Mouse (Mus musculus) lung, postnatal 0 days (tissue): ENCODE results near the gene Cox5a. TPM values are rescaled to one million over a fixed set of nuclear protein-coding genes. Genes with fewer than 3 reads are reported as not detected.
A peak's percentile ranks its signal among the peaks of the same experiment; 100 is the strongest.

ENCODE experiments used
- ATAC-seq: fragments of 200-750 bp; cut with Nextera tagmentation; 2 replicates; pipeline ENCODE4 v1.8.0; 2017; ENCODE audit warnings: moderate library complexity
- DNase-seq: peaks from one replicate; pipeline ENCODE4 v3.0.0-alpha.2; 2016; ENCODE audit warnings: low spot score
- H3K27ac ChIP-seq: fragments of 300-500 bp; sonication (generic); 2 replicates; pipeline ENCODE4 v1.5.1; 2014; ENCODE audit warnings: antibody characterized with exemption, mild to moderate bottlenecking, low read length, mixed read lengths
- H3K27me3 ChIP-seq: fragments of 300-500 bp; sonication (generic); replicated peaks from 2 replicates; pipeline ENCODE4 v1.6.1; 2014; ENCODE audit warnings: low read length, mixed read lengths; ENCODE audit not compliant: insufficient read depth
- H3K36me3 ChIP-seq: fragments of 300-500 bp; sonication (generic); 2 replicates; pipeline ENCODE4 v1.6.1; 2014; ENCODE audit warnings: low read length, mixed read lengths; ENCODE audit not compliant: insufficient read depth
- H3K4me1 ChIP-seq: fragments of 300-500 bp; sonication (generic); 2 replicates; pipeline ENCODE4 v1.6.1; 2014; ENCODE audit warnings: antibody characterized with exemption, low read depth, low read length, mixed read lengths; ENCODE audit not compliant: insufficient read depth
- H3K4me2 ChIP-seq: fragments of 300-500 bp; sonication (generic); replicated peaks from 2 replicates; pipeline ENCODE4 v1.6.1; 2014; ENCODE audit warnings: low read depth, mild to moderate bottlenecking, low read length, moderate library complexity, mixed read lengths
- H3K4me3 ChIP-seq: fragments of 300-500 bp; sonication (generic); 2 replicates; pipeline ENCODE4 v1.5.1; 2014; ENCODE audit warnings: low read depth, low read length
- H3K9ac ChIP-seq: fragments of 300-500 bp; sonication (generic); replicated peaks from 2 replicates; pipeline ENCODE4 v1.6.1; 2014; ENCODE audit warnings: low read depth, mild to moderate bottlenecking
- H3K9me3 ChIP-seq: fragments of 300-500 bp; sonication (generic); 2 replicates; pipeline ENCODE4 v1.6.1; 2016; ENCODE audit warnings: low read length, mixed read lengths
- CTCF ChIP-seq: IDR thresholded peaks from 2 replicates; pipeline ENCODE4 v1.5.1; 2016; ENCODE audit warnings: antibody characterized with exemption, mild to moderate bottlenecking
- EP300 ChIP-seq: IDR thresholded peaks from 2 replicates; pipeline ENCODE4 v1.6.1; 2016; ENCODE audit warnings: antibody characterized with exemption, mild to moderate bottlenecking, control low read depth
- WGBS: fragments of 180-500 bp; shearing (Covaris S2); extraction: QIAGEN DNeasy Blood & Tissue Kit; methylation state at CpG from one replicate; pipeline ENCODE4 v1.1.7; 2014; 5-methylcytosine and 5-hydroxymethylcytosine counted together
- polyA plus RNA-seq: library from polyadenylated mRNA; unstranded; fragments of >200 nt; fragmentation: Nextera tagmentation; extraction: Ambion mirVana; gene quantifications from 2 replicates; pipeline ENCODE4 v1.2.1, GENCODE M21; 2015

Gene Cox5a
- polyA plus RNA-seq, 1 experiment from 2014 or later, result 448 TPM

DNA sequence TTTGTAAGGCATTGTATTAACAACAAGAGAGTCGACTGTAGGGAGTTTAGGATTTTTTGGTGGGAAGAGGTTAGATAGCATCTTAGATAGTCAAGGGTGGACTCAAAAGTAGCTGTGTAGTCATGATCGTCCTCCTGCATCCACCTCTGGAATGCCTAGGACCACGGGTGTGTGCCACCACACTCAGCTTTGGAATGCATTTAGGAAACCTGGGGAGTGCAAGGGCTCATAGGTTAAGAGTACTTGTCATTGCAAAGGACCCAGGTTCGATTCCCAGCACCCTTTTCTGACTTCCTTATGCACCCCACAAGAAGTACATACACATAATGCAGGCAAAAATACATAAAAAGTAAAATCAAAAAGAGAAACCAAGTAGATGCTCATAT, 1.8 kb downstream of the Cox5a start:
- DNase-seq (no peak), ATAC-seq (no peak)
- 45% methylated on average over 4 of the region's 4 CpGs for WGBS
- Histone ChIP-seq H3K27ac (no peak overlapping the region), H3K9ac (no peak overlapping the region), H3K4me1 (peaks cover 7% of the 10 kb centered on the region; the same call in 1 of the 2 replicates), H3K9me3 (no peaks in the 10 kb centered on the region), H3K4me2 (no peak overlapping the region), H3K36me3 (no peaks in the 10 kb centered on the region), H3K27me3 (no peaks in the 10 kb centered on the region), H3K4me3 (no peak overlapping the region)
- TF ChIP-seq CTCF, result no peak
- TF ChIP-seq EP300, result no peak

DNA sequence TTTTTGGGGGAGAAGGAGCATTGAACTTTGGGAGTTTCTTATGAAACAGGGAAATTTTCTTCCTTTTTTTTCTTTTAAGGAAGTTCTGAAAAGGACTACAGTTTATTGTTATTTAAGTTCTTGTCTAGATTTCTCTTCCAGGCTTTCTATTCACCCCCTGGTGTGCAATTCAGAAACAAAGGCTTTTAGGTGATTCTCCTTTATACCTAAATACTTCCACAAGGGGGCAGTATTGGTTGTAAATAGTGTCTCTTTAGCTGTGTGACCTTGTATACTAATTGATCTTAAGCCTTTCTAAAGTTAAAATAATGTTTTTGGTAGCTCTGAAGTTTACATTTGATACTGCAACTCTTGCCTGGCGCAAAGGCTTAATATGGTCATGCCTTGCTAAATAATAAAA, 2.7 kb downstream of the Cox5a start:
- H3K4me3 ChIP-seq, result no peak overlapping the region
- no peaks in the 10 kb centered on the region for H3K27me3 ChIP-seq
- 87% methylated on average over 1 of the region's 1 CpGs for WGBS
- peaks cover 7% of the 10 kb centered on the region; the same call in 1 of the 2 replicates for H3K4me1 ChIP-seq
- H3K36me3 ChIP-seq, result no peaks in the 10 kb centered on the region
- no peak overlapping the region for H3K27ac ChIP-seq
- H3K9ac ChIP-seq, result no peak overlapping the region
- no peak overlapping the region for H3K4me2 ChIP-seq
- peak; percentile 91 for DNase-seq
- TF ChIP-seq EP300 (no peak), CTCF (peak; percentile 64)
- H3K9me3 ChIP-seq, result no peaks in the 10 kb centered on the region
- no peak for ATAC-seq

DNA sequence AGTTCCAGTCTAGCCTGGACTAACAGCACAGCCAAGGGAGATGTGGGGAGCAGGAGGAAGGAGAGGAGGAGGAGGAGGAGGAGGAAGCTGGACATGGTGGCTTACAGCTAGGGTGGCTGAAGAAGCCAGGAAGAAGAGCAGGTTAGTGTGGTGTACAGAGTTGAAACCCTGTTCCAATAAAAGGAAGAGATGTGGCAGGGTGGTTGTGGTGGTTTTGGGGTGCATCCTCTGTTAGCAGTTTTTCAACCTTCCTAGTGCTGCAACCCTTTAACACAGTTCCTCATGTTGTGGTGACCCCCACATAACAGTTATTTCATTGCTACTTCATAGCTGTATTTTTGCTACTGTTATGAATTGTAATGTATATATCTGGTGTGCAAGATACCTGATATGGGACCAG, 3.4 kb downstream of the Cox5a start:
- no peak overlapping the region for H3K27ac ChIP-seq
- TF ChIP-seq CTCF, result no peak
- TF ChIP-seq EP300, result no peak
- H3K4me1 ChIP-seq, result peaks cover 7% of the 10 kb centered on the region; the same call in 1 of the 2 replicates
- ATAC-seq (no peak), DNase-seq (no peak)
- no peaks in the 10 kb centered on the region for H3K9me3 ChIP-seq
- H3K4me2 ChIP-seq, result no peak overlapping the region
- peaks cover 5% of the 10 kb centered on the region; the same call in 1 of the 2 replicates for H3K36me3 ChIP-seq
- H3K9ac ChIP-seq, result no peak overlapping the region
- no peak overlapping the region for H3K4me3 ChIP-seq
- no peaks in the 10 kb centered on the region for H3K27me3 ChIP-seq

DNA sequence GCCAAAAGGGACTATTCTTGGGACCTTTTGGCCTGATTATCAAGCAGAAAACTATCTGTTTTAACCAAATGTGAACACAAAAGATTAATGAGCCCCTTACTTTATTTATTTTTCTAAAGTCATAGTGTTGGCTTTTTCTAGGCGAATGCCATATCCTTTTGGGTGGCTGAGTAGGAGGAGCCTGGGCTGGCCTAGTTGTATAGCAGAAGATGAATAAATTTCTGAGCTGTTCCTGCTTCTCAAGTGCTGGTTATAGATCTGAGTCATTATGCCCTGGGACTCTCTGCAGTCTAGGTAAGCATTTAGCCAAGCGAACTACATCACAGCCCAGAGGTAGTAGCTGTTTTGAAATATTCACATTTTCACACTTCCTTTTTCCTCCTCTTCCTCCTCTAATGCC, 4.4 kb downstream of the Cox5a start:
- no peak for ATAC-seq
- no peak overlapping the region for H3K4me3 ChIP-seq
- H3K9me3 ChIP-seq, result no peaks in the 10 kb centered on the region
- no peak for DNase-seq
- WGBS, result 53% methylated on average over 2 of the region's 2 CpGs
- H3K9ac ChIP-seq, result no peak overlapping the region
- H3K27me3 ChIP-seq, result no peaks in the 10 kb centered on the region
- no peak overlapping the region for H3K4me2 ChIP-seq
- H3K4me1 ChIP-seq, result peaks cover 7% of the 10 kb centered on the region; the same call in 1 of the 2 replicates
- peaks cover 6% of the 10 kb centered on the region; the same call in 1 of the 2 replicates for H3K36me3 ChIP-seq
- TF ChIP-seq EP300, result no peak
- TF ChIP-seq CTCF, result no peak
- no peak overlapping the region for H3K27ac ChIP-seq

DNA sequence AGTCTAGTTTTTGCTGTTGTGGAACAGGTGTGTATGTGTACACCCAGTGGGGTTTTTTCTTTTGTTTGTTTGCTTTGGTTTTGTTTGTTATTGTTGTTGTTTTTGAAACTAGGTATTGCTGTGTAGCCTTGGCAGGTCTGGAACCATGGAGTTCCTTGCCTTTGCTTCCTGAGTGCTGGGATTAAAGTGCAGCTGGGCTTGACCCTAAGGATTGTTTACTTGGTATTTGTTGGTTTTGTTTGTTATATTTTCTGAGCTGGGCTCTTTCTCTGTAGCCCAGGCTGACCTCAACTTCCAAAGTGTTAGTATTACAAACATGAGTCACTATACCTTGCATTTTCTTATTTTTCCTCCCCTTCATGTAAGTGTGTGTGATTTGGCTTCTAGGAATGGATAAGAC, 5.4 kb downstream of the Cox5a start:
- Histone ChIP-seq H3K4me3 (no peak overlapping the region), H3K27ac (no peak overlapping the region)

DNA sequence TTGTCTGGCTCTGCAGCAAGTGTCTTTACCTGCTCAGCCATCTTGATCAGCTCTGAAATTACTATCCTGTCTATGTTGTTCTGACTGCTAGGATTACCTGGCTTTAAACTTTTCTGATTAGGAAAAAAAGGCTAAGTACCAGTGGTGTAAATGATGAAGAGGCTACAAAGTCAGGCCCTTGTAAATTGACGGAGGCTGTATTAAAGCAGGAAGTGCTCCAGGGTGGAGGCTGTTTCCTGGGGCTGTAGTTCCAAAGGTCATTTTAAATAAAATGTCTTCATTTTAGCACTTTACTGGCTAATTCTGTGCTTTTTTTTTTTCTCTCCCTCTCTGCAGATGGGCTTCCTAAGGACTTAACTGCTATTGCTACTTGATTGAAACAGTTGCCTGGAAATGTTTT, 10.9 kb downstream of the Cox5a start:
- Histone ChIP-seq H3K27me3 (no peaks in the 10 kb centered on the region), H3K9me3 (no peaks in the 10 kb centered on the region), H3K4me3 (no peak overlapping the region), H3K4me1 (no peaks in the 10 kb centered on the region), H3K4me2 (no peak overlapping the region), H3K9ac (no peak overlapping the region), H3K36me3 (peaks cover 19% of the 10 kb centered on the region; the same call in 1 of the 2 replicates), H3K27ac (no peak overlapping the region)
- TF ChIP-seq CTCF (no peak), EP300 (no peak)
- 55% methylated on average over 1 of the region's 1 CpGs for WGBS
- no peak for ATAC-seq
- DNase-seq, result no peak

More for the DNA sequence above, 5.4 kb downstream of the Cox5a start:
- TF ChIP-seq CTCF, result no peak
- no peak for TF ChIP-seq EP300
- H3K36me3 ChIP-seq, result peaks cover 9% of the 10 kb centered on the region; the same call in 1 of the 2 replicates
- H3K27me3 ChIP-seq, result no peaks in the 10 kb centered on the region
- peaks cover 7% of the 10 kb centered on the region; the same call in 1 of the 2 replicates for H3K4me1 ChIP-seq
- no peak for DNase-seq
- no peaks in the 10 kb centered on the region for H3K9me3 ChIP-seq
- no peak overlapping the region for H3K9ac ChIP-seq
- no peak overlapping the region for H3K4me2 ChIP-seq
- no peak for ATAC-seq

DNA sequence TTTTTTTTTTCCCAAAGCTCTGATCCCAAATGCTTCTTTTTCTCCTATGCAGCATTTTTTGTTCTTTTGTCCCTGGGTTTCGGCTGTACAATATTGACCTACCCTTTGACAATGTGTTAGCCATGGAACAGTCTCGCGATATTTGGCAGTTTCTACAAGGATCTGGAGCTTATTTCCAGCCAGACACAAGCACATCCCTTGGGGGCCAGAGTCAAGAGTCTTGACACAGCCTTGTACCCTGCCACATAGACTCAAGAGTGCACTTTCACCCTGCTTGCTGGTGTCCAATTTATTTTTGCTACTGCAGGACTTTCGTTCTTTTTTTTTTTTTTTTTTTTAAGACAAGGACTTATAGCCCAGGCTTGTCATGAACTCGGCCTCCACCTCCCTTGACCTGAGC, 15.3 kb downstream of the Cox5a start:
- TF ChIP-seq CTCF, result no peak
- no peak for TF ChIP-seq EP300
- H3K4me3 ChIP-seq, result no peak overlapping the region
- 0 out of 2 replicates have a peak overlapping the region, but pooled peaks have one; percentile 66 for H3K4me2 ChIP-seq
- no peaks in the 10 kb centered on the region for H3K27me3 ChIP-seq
- peaks cover 11% of the 10 kb centered on the region; the same call in 1 of the 2 replicates for H3K36me3 ChIP-seq
- H3K9me3 ChIP-seq, result no peaks in the 10 kb centered on the region
- H3K4me1 ChIP-seq, result no peaks in the 10 kb centered on the region
- no peak for DNase-seq
- no peak overlapping the region for H3K9ac ChIP-seq
- no peak for ATAC-seq
- WGBS, result 91% methylated on average over 5 of the region's 5 CpGs
- H3K27ac ChIP-seq, result no peak overlapping the region
